Mouse (Mus musculus) lung, postnatal 0 days (tissue): ENCODE data around the gene Olfr639.

Experiments
- CTCF ChIP-seq: IDR thresholded peaks from 2 replicates; pipeline ENCODE4 v1.5.1; 2016; ENCODE audit warnings: antibody characterized with exemption, mild to moderate bottlenecking
- EP300 ChIP-seq: IDR thresholded peaks from 2 replicates; pipeline ENCODE4 v1.6.1; 2016; ENCODE audit warnings: antibody characterized with exemption, mild to moderate bottlenecking, control low read depth

- TF ChIP-seq CTCF (no peak), EP300 (no peak)
These were observed at the start of gene Olfr639 for GRCm38 (mm10) chr7:104017203-104017602.
